Mouse (Mus musculus): Measurements from ENCODE around the gene Tfap2d. TPM values are rescaled to one million over a fixed set of nuclear protein-coding genes. Genes with fewer than 3 reads are reported as not detected.

Gene Tfap2d
- not detected for total RNA-seq (2021)
- long read RNA-seq, experiment 1, result 0 reads
- long read RNA-seq, experiment 2, result 0 reads

DNA sequence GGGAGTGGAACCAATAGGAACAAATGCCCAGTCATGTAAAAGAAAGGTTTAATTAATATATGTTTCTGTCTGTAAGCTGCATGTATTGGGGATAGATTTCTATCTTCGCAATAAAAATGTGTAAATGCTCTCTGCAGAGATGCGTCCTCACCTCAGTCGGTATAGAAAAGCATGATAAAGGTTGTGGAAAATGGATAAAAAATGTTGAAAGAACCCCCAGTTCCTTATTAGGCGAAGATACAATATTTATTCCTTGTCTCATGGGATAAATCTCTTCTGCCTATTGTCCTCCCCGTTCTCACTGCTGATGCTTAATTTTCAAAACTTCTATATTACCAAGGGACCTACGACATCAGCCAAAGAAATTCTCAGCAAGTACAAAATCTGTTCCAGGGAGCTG is at the start of gene Tfap2d:
TSS of gene Tfap2d (plus strand) at position 392 of the 400 bp plus-strand sequence.
- DNase-seq, result no peak
- intact Hi-C loops (cut with DNase I; ENCODE audit: low total_unique reads), result no loop called here

DNA sequence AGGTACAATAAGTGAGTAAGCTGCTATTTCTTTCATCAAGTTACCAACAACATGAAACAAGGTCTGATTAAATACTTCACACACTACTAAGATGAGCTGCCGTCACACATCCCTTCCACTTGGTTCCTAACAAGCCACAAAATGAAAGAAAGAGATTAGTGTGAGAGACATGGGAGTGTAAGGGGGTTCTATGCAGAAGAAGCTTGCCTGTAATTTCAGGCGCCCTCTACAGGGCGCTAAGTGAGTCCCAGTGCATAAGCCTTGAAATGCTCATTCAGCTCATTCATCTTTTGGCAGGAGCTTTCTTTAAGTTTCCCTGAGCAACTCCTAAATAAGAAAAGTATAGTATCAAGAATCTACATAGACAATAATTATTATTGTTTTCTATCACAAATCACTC is 46.5 kb upstream of the Tfap2d start:
- DNase-seq, result no peak
- intact Hi-C loops (cut with DNase I; ENCODE audit: low total_unique reads), result no loop called here

DNA sequence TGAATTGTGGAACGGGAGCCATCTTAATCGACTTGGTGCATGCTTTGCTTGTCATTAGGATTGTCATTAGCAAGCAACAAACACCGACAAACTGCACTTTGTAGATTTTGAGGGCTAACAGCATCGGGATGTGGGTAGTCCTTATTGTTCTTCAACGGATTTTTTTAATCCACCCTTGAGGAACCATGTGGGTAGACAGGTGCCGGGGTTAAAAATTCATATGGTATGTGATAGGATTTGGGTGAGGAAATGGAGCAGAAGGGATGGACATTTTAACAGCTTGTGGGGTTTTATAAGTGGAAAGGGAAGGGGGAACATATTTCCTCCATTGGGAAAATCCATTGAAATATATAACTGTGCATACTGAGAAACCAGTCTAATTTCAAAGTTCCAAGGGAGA is 46.0 kb upstream of the Tfap2d start:
- intact Hi-C loops (cut with DNase I; ENCODE audit: low total_unique reads), result no loop called here

DNA sequence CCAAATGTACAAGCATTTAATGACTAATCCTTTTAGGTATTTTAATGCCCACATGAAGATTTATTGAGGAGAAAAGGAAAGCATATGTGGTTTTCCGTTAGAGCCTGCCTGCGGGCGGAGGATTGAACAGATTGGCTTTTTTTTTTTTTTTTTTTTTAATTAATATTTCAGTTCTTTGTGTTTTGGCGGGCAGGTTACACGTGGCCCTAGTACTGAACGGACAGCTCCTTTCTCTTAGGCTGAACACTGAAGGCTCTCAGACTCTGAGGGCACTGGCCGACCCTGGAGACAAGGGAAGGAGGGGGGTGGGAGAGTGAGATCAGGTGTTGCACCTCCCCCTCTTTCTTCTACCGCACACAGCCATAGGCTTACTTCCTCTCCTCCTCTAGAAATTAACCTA is 14.7 kb upstream of the Tfap2d start:
- DNase-seq, result no peak
- intact Hi-C loops (cut with DNase I; ENCODE audit: low total_unique reads), result no loop called here

More for the DNA sequence above, 46.0 kb upstream of the Tfap2d start:
- no peak for DNase-seq

DNA sequence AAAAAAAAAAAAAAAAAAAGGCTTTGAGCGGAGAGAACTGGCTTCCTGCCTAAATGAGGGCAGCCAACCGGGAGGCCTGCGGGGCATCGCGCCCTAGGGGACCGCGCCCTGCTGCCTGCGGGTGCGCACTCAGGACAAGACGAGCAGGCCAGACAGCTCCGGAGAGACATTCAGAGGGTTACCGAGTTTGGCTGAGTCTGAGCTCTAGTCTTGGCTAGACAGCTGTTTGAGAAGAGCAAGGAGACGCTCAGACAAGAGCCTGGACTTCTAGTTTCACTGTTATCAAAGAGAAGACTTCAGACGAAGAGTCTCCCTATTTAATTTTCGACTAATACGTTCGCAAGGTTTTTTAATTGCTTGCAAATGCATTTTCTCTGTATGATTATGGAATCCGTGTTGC is 5.9 kb upstream of the Tfap2d start:
- DNase-seq, result no peak
- intact Hi-C loops (cut with DNase I; ENCODE audit: low total_unique reads), result no loop called here

DNA sequence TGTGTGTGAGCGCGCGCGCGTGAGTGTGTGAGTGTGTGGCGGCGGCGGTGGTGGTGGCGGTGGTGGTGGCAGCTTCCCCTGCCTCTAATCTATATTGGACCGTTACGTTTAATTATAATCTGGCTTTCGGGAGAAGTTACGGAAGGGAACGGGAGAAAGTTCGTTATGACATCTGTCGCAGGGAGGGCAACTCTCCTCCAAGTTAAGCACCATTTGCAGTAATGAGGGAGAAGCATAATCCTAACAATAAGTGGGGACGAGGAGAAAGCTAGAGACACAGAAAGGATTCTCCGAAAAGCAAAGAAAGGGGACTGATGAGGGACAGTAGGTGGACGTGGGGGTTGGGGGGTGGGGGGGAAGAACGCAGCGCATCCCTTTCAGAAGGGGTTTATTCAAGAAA is 494 bp downstream of the Tfap2d start:
- no peak for DNase-seq
- intact Hi-C loops (cut with DNase I; ENCODE audit: low total_unique reads), result no loop called here

DNA sequence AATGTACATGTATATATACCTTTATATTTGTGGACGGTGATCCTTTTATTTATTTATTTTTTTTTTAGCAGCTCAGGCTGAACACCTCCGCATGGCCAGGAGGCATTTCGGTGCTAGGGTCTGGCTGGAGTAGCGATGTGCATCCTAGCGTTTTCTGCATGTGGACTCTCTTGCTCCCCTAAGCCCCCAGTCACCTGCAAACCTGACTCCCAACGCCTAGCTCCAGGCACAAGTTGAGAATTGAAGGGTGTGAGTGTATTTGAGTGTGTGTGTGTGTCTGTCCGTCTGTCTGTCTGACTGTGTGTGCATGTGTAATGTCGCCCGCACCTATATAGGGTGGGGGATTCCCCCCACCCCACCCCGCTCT is 937 bp downstream of the Tfap2d start:
- DNase-seq, result no peak
- intact Hi-C loops (cut with DNase I; ENCODE audit: low total_unique reads), result no loop called here

DNA sequence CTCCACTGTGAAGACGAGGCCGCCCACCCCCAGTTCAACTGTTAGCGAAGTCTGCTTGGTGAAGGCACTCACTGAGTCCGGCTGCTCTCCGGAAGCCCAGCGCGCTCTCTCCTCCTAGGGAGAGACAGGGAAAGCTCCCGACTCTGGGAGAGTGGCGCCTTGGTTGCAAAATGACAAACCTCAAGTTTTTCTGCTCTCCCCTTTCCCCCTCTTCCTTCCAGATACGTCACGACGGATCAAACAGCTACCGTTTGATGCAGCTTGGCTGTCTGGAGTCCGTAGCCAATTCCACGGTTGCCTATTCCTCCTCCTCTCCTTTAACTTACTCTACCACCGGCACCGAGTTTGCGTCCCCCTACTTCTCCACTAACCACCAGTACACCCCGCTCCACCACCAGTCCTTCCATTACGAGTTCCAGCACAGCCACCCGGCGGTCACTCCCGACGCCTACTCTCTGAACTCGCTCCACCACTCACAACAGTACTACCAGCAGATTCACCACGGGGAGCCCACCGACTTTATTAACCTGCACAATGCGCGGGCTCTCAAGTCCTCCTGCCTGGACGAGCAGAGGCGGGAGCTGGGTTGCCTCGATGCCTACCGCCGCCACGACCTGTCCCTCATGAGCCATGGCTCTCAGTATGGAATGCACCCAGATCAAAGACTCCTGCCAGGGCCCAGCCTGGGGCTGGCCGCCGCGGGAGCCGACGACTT is 1.5 kb downstream of the Tfap2d start:
- intact Hi-C loops (cut with DNase I; ENCODE audit: low total_unique reads), result no loop called here

DNA sequence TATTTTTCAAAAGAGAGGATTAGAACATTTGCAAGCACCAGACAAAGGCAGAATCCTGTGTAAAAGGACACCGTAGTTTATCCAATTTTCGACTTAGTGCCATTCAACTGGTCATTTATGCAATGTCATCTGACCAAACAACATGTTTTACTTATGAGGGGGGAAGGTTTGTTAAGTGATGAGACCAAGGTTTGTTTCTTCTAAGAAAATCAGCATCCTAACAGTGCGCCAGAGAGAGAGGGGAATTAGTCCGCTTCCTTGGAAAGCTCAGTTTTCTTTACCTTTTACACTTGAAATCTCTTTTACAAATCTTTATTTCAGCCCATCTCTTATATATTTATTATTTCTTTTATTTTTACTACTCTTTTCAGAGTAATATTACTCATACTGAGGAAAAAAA is 3.6 kb downstream of the Tfap2d start:
- intact Hi-C loops (cut with DNase I; ENCODE audit: low total_unique reads), result no loop called here
- no peak for DNase-seq

More for the DNA sequence above, 1.5 kb downstream of the Tfap2d start:
- no peak for DNase-seq

DNA sequence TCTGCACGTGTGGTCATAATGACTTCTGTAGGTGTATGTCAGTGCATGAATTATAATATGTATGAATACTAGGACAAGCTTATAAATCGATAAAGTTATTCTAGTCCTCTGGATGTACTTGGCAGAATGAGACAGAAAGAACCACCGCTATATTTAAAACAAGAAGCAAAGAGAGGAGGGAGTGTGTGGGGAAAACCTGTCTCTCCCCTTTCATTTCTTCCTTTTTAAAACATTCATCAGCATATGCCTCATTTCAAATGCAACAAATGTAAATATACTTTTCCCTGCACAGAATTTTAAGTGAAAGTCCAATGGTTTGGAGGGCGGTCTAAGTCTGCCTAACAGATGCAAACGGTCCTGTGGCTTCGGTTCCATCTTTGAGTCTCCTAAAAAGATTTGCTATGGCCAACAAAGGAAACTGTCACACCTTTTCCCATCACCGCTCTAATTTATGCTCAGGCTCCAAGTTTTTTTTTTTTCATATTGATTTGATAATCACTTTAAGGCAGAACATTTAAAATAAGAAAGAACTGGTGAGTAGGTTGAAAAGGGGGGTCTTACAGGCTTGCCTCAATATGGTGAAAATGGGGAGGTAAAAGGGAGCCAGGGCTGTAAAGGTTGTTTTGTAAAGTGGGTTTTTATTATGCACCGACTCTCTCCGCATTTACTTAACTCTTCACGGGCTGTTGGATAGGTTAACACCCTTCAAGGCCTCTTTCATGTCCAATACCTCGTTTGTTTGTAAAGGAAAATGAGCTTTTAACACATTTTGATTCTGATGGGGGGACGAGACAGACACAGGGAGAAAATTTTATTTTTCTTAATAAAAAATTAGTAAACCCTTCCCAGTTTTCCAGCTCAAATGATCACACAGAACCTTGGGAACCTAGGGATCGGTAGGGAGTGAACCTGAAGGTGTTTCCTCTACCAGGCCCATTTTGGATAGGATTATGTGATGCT is 4.3 kb downstream of the Tfap2d start:
- intact Hi-C loops (cut with DNase I; ENCODE audit: low total_unique reads), result no loop called here
- DNase-seq, result no peak

DNA sequence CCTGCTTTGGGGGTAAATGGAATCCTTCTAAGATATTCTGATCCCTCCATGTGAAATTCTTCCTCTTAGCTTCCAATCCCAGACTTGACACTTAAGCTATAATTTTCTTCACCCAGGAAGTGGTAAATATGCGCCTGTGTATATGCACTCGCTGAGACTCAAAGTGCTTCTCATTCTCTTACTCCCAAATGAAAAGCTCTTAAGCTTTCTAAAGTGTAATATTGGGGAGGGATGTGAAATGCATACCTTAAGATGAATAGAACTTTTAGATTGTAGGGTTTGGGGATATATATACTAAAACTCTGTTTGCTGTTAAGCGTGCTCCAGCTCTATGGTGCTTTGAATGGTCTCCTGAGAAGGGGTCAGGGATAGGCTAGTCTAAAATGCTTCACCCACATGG is 5.0 kb downstream of the Tfap2d start:
- DNase-seq, result no peak
- intact Hi-C loops (cut with DNase I; ENCODE audit: low total_unique reads), result no loop called here

DNA sequence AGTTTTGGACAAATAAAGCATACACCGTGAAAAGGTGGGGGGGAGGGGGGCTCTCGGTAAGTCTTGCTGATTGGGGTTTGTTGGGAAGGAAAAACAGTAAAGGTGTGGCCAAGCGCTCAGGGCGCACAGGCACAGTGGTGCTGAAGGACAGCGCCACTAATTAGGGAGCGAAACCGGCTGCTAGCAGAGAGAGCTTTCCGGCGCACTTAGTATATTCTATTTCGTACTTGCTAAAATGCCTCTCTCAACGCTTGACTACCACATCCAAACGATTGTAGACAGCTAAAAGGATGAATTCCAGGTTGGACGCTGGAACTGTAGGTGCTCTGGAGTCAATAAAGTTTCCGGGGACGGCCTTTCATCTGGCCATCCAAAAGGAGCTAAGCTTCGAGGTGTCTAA is 6.9 kb downstream of the Tfap2d start:
- intact Hi-C loops (cut with DNase I; ENCODE audit: low total_unique reads), result no loop called here
- DNase-seq, result no peak

DNA sequence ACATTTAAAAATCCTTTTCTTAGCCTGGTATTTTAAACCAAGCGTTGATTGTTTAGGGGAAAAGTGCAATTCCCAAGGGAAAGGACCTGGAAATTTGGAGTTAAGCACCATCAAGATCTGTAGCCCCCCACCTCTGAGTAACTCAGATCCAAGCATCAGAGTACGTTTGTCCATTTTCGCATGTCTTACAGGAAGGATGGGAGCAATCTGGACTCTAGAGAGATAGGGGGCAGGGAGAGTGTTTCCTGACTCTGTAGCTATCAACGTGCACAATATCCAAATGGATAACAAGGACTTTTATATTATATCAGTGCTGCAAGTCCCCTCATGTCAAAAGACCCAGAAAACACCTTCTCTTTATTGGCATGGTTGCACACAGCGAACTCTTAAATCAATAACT is 7.4 kb downstream of the Tfap2d start:
- intact Hi-C loops (cut with DNase I; ENCODE audit: low total_unique reads), result no loop called here
- DNase-seq, result no peak

DNA sequence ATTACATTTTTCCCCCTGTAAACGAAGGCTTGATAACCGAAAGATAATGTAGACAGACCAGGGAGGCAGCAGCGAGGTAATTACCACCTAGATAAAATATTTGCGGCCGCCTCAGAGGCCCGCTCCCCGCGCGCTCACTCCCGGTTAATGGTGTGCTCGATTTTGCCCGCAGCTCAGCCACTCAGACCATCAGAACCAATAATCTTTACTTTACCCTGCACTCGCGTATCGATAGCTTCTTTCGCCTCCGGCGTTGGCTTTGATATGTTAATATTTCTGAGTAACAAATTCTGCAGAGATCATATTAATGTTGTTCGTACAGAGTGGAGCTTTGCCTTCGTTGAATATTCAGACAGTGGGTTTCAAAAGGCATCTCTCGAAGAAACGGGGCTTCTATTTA is 8.2 kb downstream of the Tfap2d start:
- intact Hi-C loops (cut with DNase I; ENCODE audit: low total_unique reads), result no loop called here
- no peak for DNase-seq

DNA sequence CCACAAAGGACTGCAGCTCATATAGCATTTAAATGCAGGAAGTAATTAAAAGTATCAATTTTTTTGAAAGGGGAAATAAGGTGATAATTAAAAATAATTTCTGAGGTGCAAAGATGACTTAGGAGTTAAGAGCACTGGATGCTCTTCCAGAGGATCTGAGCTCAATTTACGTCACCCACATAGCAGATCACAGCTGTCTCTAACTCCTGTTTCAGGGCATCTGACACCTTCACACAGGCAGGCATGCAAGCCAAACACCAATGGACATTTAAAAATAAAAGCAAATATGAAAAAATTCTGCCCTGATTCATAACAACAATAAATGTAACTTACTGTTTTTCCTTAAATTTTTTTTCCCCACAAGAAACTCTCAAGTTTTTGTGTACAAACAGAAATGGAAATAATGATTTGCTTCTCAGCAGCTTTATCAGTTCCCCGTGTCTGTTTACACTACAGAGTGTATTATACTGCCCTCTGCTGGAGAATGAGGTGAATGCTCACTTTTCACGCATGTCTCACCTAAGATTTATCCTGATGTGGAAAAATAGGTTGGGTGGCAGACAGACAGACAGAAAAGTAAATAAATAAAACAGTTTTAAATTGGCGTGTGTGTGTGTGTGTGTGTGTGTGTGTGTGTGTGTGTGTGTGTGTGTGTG is 76.0 kb downstream of the Tfap2d start:
- no peak for DNase-seq
- intact Hi-C loops (cut with DNase I; ENCODE audit: low total_unique reads), result no loop called here

DNA sequence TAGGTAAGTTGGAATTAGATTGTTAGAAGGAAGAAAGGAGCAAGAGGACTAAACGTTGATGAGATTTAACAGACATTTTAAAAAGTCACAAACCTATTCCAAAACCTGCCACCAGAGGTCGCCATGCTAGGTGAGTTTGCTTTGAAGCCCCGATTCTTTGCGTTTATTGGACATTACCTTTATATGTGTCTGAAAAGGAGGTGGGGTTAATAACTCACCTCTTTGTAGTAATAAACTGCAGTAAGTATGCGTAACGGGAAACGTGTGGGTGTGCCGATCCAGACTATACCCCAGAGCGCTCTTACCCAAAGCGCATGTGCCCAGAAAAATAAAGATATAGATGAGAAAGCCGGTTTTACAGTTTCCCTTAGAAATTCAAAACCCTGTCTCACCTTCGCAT is 102.8 kb downstream of the Tfap2d start:
- intact Hi-C loops (cut with DNase I; ENCODE audit: low total_unique reads), result loop anchor here (5.0 kb wide), 1 partner anchor 1307 kb away; no protein-coding TSS in a partner anchor
- DNase-seq, result no peak

DNA sequence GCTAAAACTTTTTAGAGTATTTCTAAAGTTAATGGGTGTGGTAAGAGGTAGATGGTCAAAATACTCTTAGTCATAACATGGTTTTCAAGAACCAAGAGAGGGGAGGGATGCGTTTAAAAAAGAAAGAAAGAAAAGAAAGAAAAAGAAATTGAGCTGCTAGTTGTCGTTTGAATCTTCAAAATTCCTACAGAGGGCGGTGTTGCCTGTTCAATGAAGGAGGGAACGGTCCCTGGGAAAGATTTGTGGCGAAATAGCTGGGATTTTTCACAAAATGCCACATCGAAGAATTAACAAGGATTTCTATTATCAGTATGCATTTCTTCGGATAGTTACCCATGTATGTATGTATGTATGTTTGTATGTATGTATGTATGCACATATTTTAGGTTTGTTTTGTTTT is 103.4 kb downstream of the Tfap2d start:
- no peak for DNase-seq
- intact Hi-C loops (cut with DNase I; ENCODE audit: low total_unique reads), result loop anchor here (5.0 kb wide), 1 partner anchor 1306 kb away; no protein-coding TSS in a partner anchor

DNA sequence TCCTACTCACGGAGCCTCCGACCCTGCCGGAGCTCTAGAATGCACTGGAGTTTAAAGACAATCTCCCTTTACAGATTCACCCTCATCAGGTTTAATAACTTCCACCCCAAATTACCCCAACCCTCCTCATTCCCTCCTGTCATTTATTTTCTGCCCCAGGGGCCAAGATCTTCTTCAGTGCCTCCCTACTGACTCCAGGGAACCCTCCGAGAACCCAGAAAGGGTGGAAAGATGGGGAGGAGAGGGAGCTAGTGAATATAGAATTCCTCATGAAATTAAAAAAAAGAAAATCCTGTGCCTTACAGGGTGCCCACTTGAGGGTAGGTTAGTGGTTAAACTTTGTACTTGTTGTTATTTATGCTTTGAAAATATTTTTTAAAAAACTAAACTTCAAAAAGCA is 104.8 kb downstream of the Tfap2d start:
- no peak for DNase-seq
- intact Hi-C loops (cut with DNase I; ENCODE audit: low total_unique reads), result loop anchor here (5.0 kb wide), 1 partner anchor 1305 kb away; no protein-coding TSS in a partner anchor

DNA sequence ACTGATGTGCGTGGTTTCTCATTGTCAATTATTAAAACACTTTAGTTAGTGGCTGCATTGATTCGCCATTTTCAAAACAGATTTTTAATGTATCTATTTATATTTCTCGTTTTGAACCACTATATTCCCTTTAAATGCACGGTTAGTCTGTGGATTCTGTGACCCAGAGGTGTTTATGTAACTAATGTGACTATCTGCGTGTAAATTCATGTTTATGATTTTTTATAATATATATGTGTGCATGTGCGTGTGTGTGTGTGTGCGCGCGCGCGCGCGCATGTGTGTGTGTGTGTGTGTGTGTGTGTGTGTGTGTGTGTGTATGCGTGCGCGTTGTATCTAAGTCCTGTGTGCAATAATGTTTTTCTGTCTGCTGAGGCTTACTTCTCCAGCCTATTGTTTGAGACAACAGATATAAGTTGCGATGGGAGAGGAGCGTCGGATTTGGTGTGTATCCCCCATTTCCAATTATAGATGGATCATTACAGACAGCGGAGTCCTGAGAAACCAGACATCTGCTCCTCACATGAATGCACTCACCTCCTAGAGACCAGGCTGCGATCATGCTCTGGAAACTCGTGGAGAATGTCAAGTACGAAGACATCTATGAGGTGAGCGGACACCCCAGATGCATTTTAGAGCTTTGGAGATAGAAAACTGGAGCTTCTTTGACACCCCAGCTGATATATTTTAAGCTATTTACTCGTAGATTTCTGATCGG is 106.0 kb downstream of the Tfap2d start, which contains the start of gene Tfap2b:
TSS of gene Tfap2b (plus strand) at position 274 of the 718 bp plus-strand sequence.
- intact Hi-C loops (cut with DNase I; ENCODE audit: low total_unique reads), result loop anchor here (5.0 kb wide), 1 partner anchor 1304 kb away; no protein-coding TSS in a partner anchor
- no peak for DNase-seq
